Mouse (Mus musculus): Measurements from ENCODE around the gene Gm8947. TPM values are rescaled to one million over a fixed set of nuclear protein-coding genes. Genes with fewer than 3 reads are reported as not detected.

The Gm8947 gene
- polyA plus RNA-seq, 1 experiment: not detected

GRCm38 (mm10) chr1:151167297-151168047 lies 24.7 kb upstream of the Gm8947 start:
- TF ChIP-seq CTCF (IDR thresholded peaks at IDR 0.05; ENCODE audit: low read depth, low read length): no peak
- TF ChIP-seq POLR2A (IDR thresholded peaks at IDR 0.05; ENCODE audit: insufficient read depth, low read length): no peak
- H3K36me3 ChIP-seq (ENCODE audit: control insufficient read depth, insufficient read depth, low read length, poor library complexity, severe bottlenecking): no peaks in the 10 kb centered on the region
- no peaks in the 10 kb centered on the region for H3K27me3 ChIP-seq (ENCODE audit: control insufficient read depth, insufficient read depth, low read length, poor library complexity, severe bottlenecking)
- no peak overlapping the region for H3K4me3 ChIP-seq (ENCODE audit: low read depth, low read length)
- no peaks in the 10 kb centered on the region for H3K4me1 ChIP-seq (ENCODE audit: control insufficient read depth, insufficient read depth, low read length)
- H3K9ac ChIP-seq (ENCODE audit: low read depth, poor library complexity, severe bottlenecking): no peak overlapping the region
- no peak overlapping the region for H3K27ac ChIP-seq (ENCODE audit: insufficient read depth, low read length)
- H3K9me3 ChIP-seq (replicated peaks; ENCODE audit: control insufficient read depth, insufficient read depth, low read length, poor library complexity, severe bottlenecking): no peaks in the 10 kb centered on the region

GRCm38 (mm10) chr1:151168637-151169036 lies 23.5 kb upstream of the Gm8947 start:
- Histone ChIP-seq H3K4me1 (ENCODE audit: control insufficient read depth, insufficient read depth, low read length) (no peaks in the 10 kb centered on the region), H3K27me3 (ENCODE audit: control insufficient read depth, insufficient read depth, low read length, poor library complexity, severe bottlenecking) (no peaks in the 10 kb centered on the region), H3K36me3 (ENCODE audit: control insufficient read depth, insufficient read depth, low read length, poor library complexity, severe bottlenecking) (no peaks in the 10 kb centered on the region), H3K27ac (ENCODE audit: insufficient read depth, low read length) (no peak overlapping the region), H3K9ac (ENCODE audit: low read depth, poor library complexity, severe bottlenecking) (no peak overlapping the region), H3K4me3 (ENCODE audit: low read depth, low read length) (no peak overlapping the region), H3K9me3 (replicated peaks; ENCODE audit: control insufficient read depth, insufficient read depth, low read length, poor library complexity, severe bottlenecking) (no peaks in the 10 kb centered on the region)
- TF ChIP-seq EP300 (IDR thresholded peaks at IDR 0.05; ENCODE audit: insufficient read depth, low read depth, low read length): no peak
- TF ChIP-seq CTCF (IDR thresholded peaks at IDR 0.05; ENCODE audit: low read depth, low read length): no peak
- no peak for TF ChIP-seq POLR2A (IDR thresholded peaks at IDR 0.05; ENCODE audit: insufficient read depth, low read length)

GRCm38 (mm10) chr1:151171572-151172461 lies 20.4 kb upstream of the Gm8947 start:
- no peaks in the 10 kb centered on the region for H3K9me3 ChIP-seq (replicated peaks; ENCODE audit: control insufficient read depth, insufficient read depth, low read length, poor library complexity, severe bottlenecking)
- H3K27ac ChIP-seq (ENCODE audit: insufficient read depth, low read length): no peak overlapping the region
- no peak overlapping the region for H3K9ac ChIP-seq (ENCODE audit: low read depth, poor library complexity, severe bottlenecking)
- H3K36me3 ChIP-seq (ENCODE audit: control insufficient read depth, insufficient read depth, low read length, poor library complexity, severe bottlenecking): no peaks in the 10 kb centered on the region
- no peaks in the 10 kb centered on the region for H3K4me1 ChIP-seq (ENCODE audit: control insufficient read depth, insufficient read depth, low read length)
- H3K4me3 ChIP-seq (ENCODE audit: low read depth, low read length): no peak overlapping the region
- no peak for TF ChIP-seq EP300 (IDR thresholded peaks at IDR 0.05; ENCODE audit: insufficient read depth, low read depth, low read length)
- TF ChIP-seq POLR2A (IDR thresholded peaks at IDR 0.05; ENCODE audit: insufficient read depth, low read length): no peak
- no peak for TF ChIP-seq CTCF (IDR thresholded peaks at IDR 0.05; ENCODE audit: low read depth, low read length)
- H3K27me3 ChIP-seq (ENCODE audit: control insufficient read depth, insufficient read depth, low read length, poor library complexity, severe bottlenecking): no peaks in the 10 kb centered on the region

- H3K27ac ChIP-seq (ENCODE audit: insufficient read depth, low read length): peak overlapping the region; percentile 68
- no peaks in the 10 kb centered on the region for H3K27me3 ChIP-seq (ENCODE audit: control insufficient read depth, insufficient read depth, low read length, poor library complexity, severe bottlenecking)
- H3K36me3 ChIP-seq (ENCODE audit: control insufficient read depth, insufficient read depth, low read length, poor library complexity, severe bottlenecking): no peaks in the 10 kb centered on the region
- no peaks in the 10 kb centered on the region for H3K4me1 ChIP-seq (ENCODE audit: control insufficient read depth, insufficient read depth, low read length)
- TF ChIP-seq POLR2A (IDR thresholded peaks at IDR 0.05; ENCODE audit: insufficient read depth, low read length): no peak
- peak; percentile 31; the same call in 1 of the 2 replicates for TF ChIP-seq EP300 (IDR thresholded peaks at IDR 0.05; ENCODE audit: insufficient read depth, low read depth, low read length)
- no peak overlapping the region for H3K4me3 ChIP-seq (ENCODE audit: low read depth, low read length)
- no peak overlapping the region for H3K9ac ChIP-seq (ENCODE audit: low read depth, poor library complexity, severe bottlenecking)
- H3K9me3 ChIP-seq (replicated peaks; ENCODE audit: control insufficient read depth, insufficient read depth, low read length, poor library complexity, severe bottlenecking): no peaks in the 10 kb centered on the region
Observed at GRCm38 (mm10) chr1:151177030-151177936, 14.9 kb upstream of the Gm8947 start.

- H3K9me3 ChIP-seq (replicated peaks; ENCODE audit: control insufficient read depth, insufficient read depth, low read length, poor library complexity, severe bottlenecking): no peaks in the 10 kb centered on the region
- H3K36me3 ChIP-seq (ENCODE audit: control insufficient read depth, insufficient read depth, low read length, poor library complexity, severe bottlenecking): no peaks in the 10 kb centered on the region
- peak overlapping the region; percentile 68 for H3K27ac ChIP-seq (ENCODE audit: insufficient read depth, low read length)
- H3K4me1 ChIP-seq (ENCODE audit: control insufficient read depth, insufficient read depth, low read length): no peaks in the 10 kb centered on the region
- H3K9ac ChIP-seq (ENCODE audit: low read depth, poor library complexity, severe bottlenecking): no peak overlapping the region
- TF ChIP-seq POLR2A (IDR thresholded peaks at IDR 0.05; ENCODE audit: insufficient read depth, low read length) (no peak), CTCF (IDR thresholded peaks at IDR 0.05; ENCODE audit: low read depth, low read length) (no peak), EP300 (IDR thresholded peaks at IDR 0.05; ENCODE audit: insufficient read depth, low read depth, low read length) (no peak)
- no peak overlapping the region for H3K4me3 ChIP-seq (ENCODE audit: low read depth, low read length)
- no peaks in the 10 kb centered on the region for H3K27me3 ChIP-seq (ENCODE audit: control insufficient read depth, insufficient read depth, low read length, poor library complexity, severe bottlenecking)
Observed at GRCm38 (mm10) chr1:151177937-151178271, 14.3 kb upstream of the Gm8947 start.

All from ES-Bruce4 (cell line).